Mouse (Mus musculus): ENCODE data around the gene Fcrl5.
"Not testable (repeated sequence)": the region's sequence is repeated elsewhere in the genome, so short reads cannot be mapped to it uniquely, and the experiment has no call there.

The Fcrl5 gene

GRCm38 (mm10) chr3:87435479-87435878 lies at the start of gene Fcrl5:
TSS of gene Fcrl5 (plus strand) at chr3:87435773.
- DNase-seq: no peak

- DNase-seq: no peak
Observed at GRCm38 (mm10) chr3:87390935-87391334, 44.6 kb upstream of the Fcrl5 start.

- no peak for DNase-seq
Observed at GRCm38 (mm10) chr3:87398809-87399208, 36.8 kb upstream of the Fcrl5 start.

- no peak for DNase-seq
Observed at GRCm38 (mm10) chr3:87399906-87400305, 35.7 kb upstream of the Fcrl5 start.

GRCm38 (mm10) chr3:87401321-87401720 lies 34.3 kb upstream of the Fcrl5 start:
- no peak for DNase-seq

- no peak for DNase-seq
Observed at GRCm38 (mm10) chr3:87408171-87408570, 27.4 kb upstream of the Fcrl5 start.

GRCm38 (mm10) chr3:87409196-87409935 lies 26.2 kb upstream of the Fcrl5 start:
- no peak for DNase-seq

- DNase-seq: no peak
Observed at GRCm38 (mm10) chr3:87410605-87411004, 25.0 kb upstream of the Fcrl5 start.

- peak; percentile 22 for DNase-seq
Observed at GRCm38 (mm10) chr3:87411150-87411549, 24.4 kb upstream of the Fcrl5 start.

- DNase-seq: no peak
Observed at GRCm38 (mm10) chr3:87420645-87421044, 14.9 kb upstream of the Fcrl5 start.

GRCm38 (mm10) chr3:87422386-87422910 lies 13.1 kb upstream of the Fcrl5 start:
- peak; percentile 21 for DNase-seq

- DNase-seq: no peak
Observed at GRCm38 (mm10) chr3:87440586-87440985, 5.0 kb downstream of the Fcrl5 start.

GRCm38 (mm10) chr3:87443968-87444367 lies 8.4 kb downstream of the Fcrl5 start:
- DNase-seq: no peak

GRCm38 (mm10) chr3:87465454-87465853 lies 29.9 kb downstream of the Fcrl5 start:
- no peak for DNase-seq

GRCm38 (mm10) chr3:87467011-87467410 lies 31.4 kb downstream of the Fcrl5 start:
- DNase-seq: no peak

GRCm38 (mm10) chr3:87467416-87467815 lies 31.8 kb downstream of the Fcrl5 start:
- DNase-seq: no peak

- DNase-seq: not testable (repeated sequence)
Observed at GRCm38 (mm10) chr3:87477948-87478347, 42.4 kb downstream of the Fcrl5 start.

- DNase-seq: not testable (repeated sequence)
Observed at GRCm38 (mm10) chr3:87478596-87478995, 43.0 kb downstream of the Fcrl5 start.

GRCm38 (mm10) chr3:87479230-87479629 lies 43.7 kb downstream of the Fcrl5 start:
- DNase-seq: not testable (repeated sequence)

GRCm38 (mm10) chr3:87487392-87487791 lies 51.8 kb downstream of the Fcrl5 start:
- DNase-seq: no peak

- DNase-seq: no peak
Observed at GRCm38 (mm10) chr3:87487911-87488310, 52.3 kb downstream of the Fcrl5 start.

GRCm38 (mm10) chr3:87498266-87498665 lies 62.7 kb downstream of the Fcrl5 start:
- no peak for DNase-seq

- DNase-seq: peak; percentile 23
Observed at GRCm38 (mm10) chr3:87499072-87499471, 63.5 kb downstream of the Fcrl5 start.

All from cerebellum, adult 9-11 months (tissue).